In genomic region chr9:62825791-62826393, GRCm38 (mm10) we compare ENCODE assay signal across 11 mouse cellular contexts. TPM values are rescaled to one million over a fixed set of nuclear protein-coding genes. Genes with fewer than 3 reads are reported as not detected.
A peak's percentile ranks its signal among the peaks of the same experiment; 100 is the strongest.
DNase-seq lines count a peak whose midpoint lies in the region; ATAC-seq and TF ChIP-seq lines count a peak whose summit lies in the region.
"Had no signal": no experiment of that assay in that cellular context is flagged by ENCODE, and none has a peak within 500 bp of the region (broad histone marks: within the 10 kb centered on the region; RNA-seq: fewer than 3 reads in every experiment).

No protein-coding gene starts in this region.

- WGBS in forebrain, postnatal 0 days: 8% methylated on average over 9 of the region's 9 CpGs
- WGBS in midbrain, embryonic 11.5 days: 5% methylated on average over 9 of the region's 9 CpGs

- H3K4me3 ChIP-seq in forebrain, postnatal 0 days (ENCODE audit: low read depth, low read length): no peak overlapping the region
- no peak overlapping the region for H3K4me3 ChIP-seq in midbrain, embryonic 11.5 days (ENCODE audit: low read depth, low read length)
- H3K4me3 ChIP-seq: embryonic facial prominence, embryonic 15.5 days; layer of hippocampus, adult 2 months had no signal

- H3K9ac ChIP-seq in forebrain, postnatal 0 days: no peak overlapping the region
- H3K9ac ChIP-seq in midbrain, embryonic 11.5 days (ENCODE audit: low read length): peak overlapping the region; percentile 2; the same call in 1 of the 2 replicates
- H3K9ac ChIP-seq: embryonic facial prominence, embryonic 15.5 days had no signal

- intact Hi-C loops in left cerebral cortex, postnatal 4 days (cut with DNase I): no loop called here

- H3K4me2 ChIP-seq in forebrain, postnatal 0 days (ENCODE audit: low read depth): no peak overlapping the region
- peak overlapping the region; percentile 12; the same call in 1 of the 2 replicates for H3K4me2 ChIP-seq in midbrain, embryonic 11.5 days
- H3K4me2 ChIP-seq: embryonic facial prominence, embryonic 15.5 days had no signal

- TF ChIP-seq CTCF in forebrain, postnatal 0 days (IDR thresholded peaks at IDR 0.05; ENCODE audit: low read depth): no peak

- no peaks in the 10 kb centered on the region for H3K9me3 ChIP-seq in forebrain, postnatal 0 days (ENCODE audit: low read length)
- no peaks in the 10 kb centered on the region for H3K9me3 ChIP-seq in midbrain, embryonic 11.5 days (ENCODE audit: control insufficient read depth, low read length)
- H3K9me3 ChIP-seq: embryonic facial prominence, embryonic 15.5 days had no signal

- no peaks in the 10 kb centered on the region for H3K27me3 ChIP-seq in forebrain, postnatal 0 days (ENCODE audit: insufficient read depth, low read length)
- H3K27me3 ChIP-seq in midbrain, embryonic 11.5 days (ENCODE audit: control insufficient read depth, insufficient read depth, low read length): no peaks in the 10 kb centered on the region
- H3K27me3 ChIP-seq: embryonic facial prominence, embryonic 15.5 days had no signal

- H3K4me1 ChIP-seq in forebrain, postnatal 0 days (ENCODE audit: insufficient read depth): no peaks in the 10 kb centered on the region
- H3K4me1 ChIP-seq in midbrain, embryonic 11.5 days (ENCODE audit: control insufficient read depth, insufficient read depth, low read length): peaks cover 12% of the 10 kb centered on the region

- peak overlapping the region; percentile 35; the same call in 1 of the 2 replicates for H3K27ac ChIP-seq in forebrain, postnatal 0 days (ENCODE audit: low read depth, low read length)
- peak overlapping the region; percentile 54; the same call in 1 of the 2 replicates for H3K27ac ChIP-seq in midbrain, embryonic 11.5 days (ENCODE audit: low read depth, low read length)
- H3K27ac ChIP-seq: embryonic facial prominence, embryonic 15.5 days; layer of hippocampus, adult 2 months had no signal

- peak; percentile 46 for DNase-seq in CD4-positive, CD25-positive, alpha-beta regulatory T cell, adult 2 months (ENCODE audit: low read depth, low spot score)
- DNase-seq in ES-CJ7 (ENCODE audit: low read depth, low spot score) (peak; percentile 82), adipocyte (ENCODE audit: low spot score) (no peak)
- DNase-seq in forebrain, postnatal 0 days: no peak
- peak; percentile 90 for DNase-seq in midbrain, embryonic 11.5 days (ENCODE audit: low spot score, missing footprints)
- no peak for DNase-seq in gastrocnemius, postnatal 25 days
- no peak for DNase-seq in kidney, adult 9 months
- DNase-seq in left cerebral cortex, postnatal 4 days: no peak
- DNase-seq: adrenal gland, postnatal 10 days had no signal

- ATAC-seq in forebrain, postnatal 0 days: no peak
- ATAC-seq in midbrain, embryonic 11.5 days (ENCODE audit: low FRiP score): peak; percentile 20; the same call in 1 of the 2 replicates

- no peaks in the 10 kb centered on the region for H3K36me3 ChIP-seq in forebrain, postnatal 0 days (ENCODE audit: insufficient read depth)
- H3K36me3 ChIP-seq in midbrain, embryonic 11.5 days (ENCODE audit: control insufficient read depth, insufficient read depth, low read length): no peaks in the 10 kb centered on the region
- H3K36me3 ChIP-seq: embryonic facial prominence, embryonic 15.5 days had no signal

RNA-seq across cellular contexts. Expression of gene Cln6, which starts 12.7 kb away (rescaled TPM):
- 9.2 and 9.7 TPM in 2 replicates for total RNA-seq in forebrain, postnatal 0 days (2014; rRNA removed)
- polyA plus RNA-seq in forebrain, postnatal 0 days (2015; fragmentation: Nextera tagmentation; extraction: Ambion mirVana): 5.6 and 6.8 TPM in 2 replicates
- 7.9 and 8.5 TPM in 2 replicates for polyA plus RNA-seq in midbrain, embryonic 11.5 days (2014; fragmentation: Nextera tagmentation; extraction: Ambion mirVana)
- 10 to 100 TPM; 10.7 to 11.9 TPM for total RNA-seq in gastrocnemius, postnatal 25 days (2021)
- total RNA-seq in left cerebral cortex, postnatal 4 days (2021): 1 to 10 TPM; 7.1 to 9.0 TPM

RNA-seq across cellular contexts. Expression of gene Fem1b, which starts 14.2 kb away (rescaled TPM):
- 150 and 191 TPM in 2 replicates for total RNA-seq in forebrain, postnatal 0 days (2014; rRNA removed)
- 24.3 and 29.4 TPM in 2 replicates for polyA plus RNA-seq in forebrain, postnatal 0 days (2015; fragmentation: Nextera tagmentation; extraction: Ambion mirVana)
- polyA plus RNA-seq in midbrain, embryonic 11.5 days (2014; fragmentation: Nextera tagmentation; extraction: Ambion mirVana): 62.5 and 63.7 TPM in 2 replicates
- total RNA-seq in gastrocnemius, postnatal 25 days (2021): 10 to 100 TPM; 14.1 to 15.4 TPM
- total RNA-seq in left cerebral cortex, postnatal 4 days (2021): 100 to 1,000 TPM; 126 to 127 TPM

RNA-seq across cellular contexts. Expression of gene Calml4, which starts 32.0 kb away (rescaled TPM):
- 2.6 and 6.5 TPM in 2 replicates for total RNA-seq in forebrain, postnatal 0 days (2014; rRNA removed)
- polyA plus RNA-seq in forebrain, postnatal 0 days (2015; fragmentation: Nextera tagmentation; extraction: Ambion mirVana): 13.0 and 13.5 TPM in 2 replicates
- 0.40 and 1.2 TPM in 2 replicates for polyA plus RNA-seq in midbrain, embryonic 11.5 days (2014; fragmentation: Nextera tagmentation; extraction: Ambion mirVana)
- total RNA-seq in gastrocnemius, postnatal 25 days (2021): 1 to 10 TPM; 2.0 to 2.5 TPM
- total RNA-seq in left cerebral cortex, postnatal 4 days (2021): under 1 TPM; 0.66 to 0.93 TPM

Comparison
In these comparisons a context has a peak if more than half of its experiments do, and no peak if none do; other contexts are left out.
1. DNase-seq: peak in CD4-positive, CD25-positive, alpha-beta regulatory T cell, adult 2 months (single experiment), ES-CJ7 (single experiment) and midbrain, embryonic 11.5 days (single experiment); none in forebrain, postnatal 0 days (single experiment), adipocyte (single experiment), gastrocnemius, postnatal 25 days (single experiment), kidney, adult 9 months (single experiment) and left cerebral cortex, postnatal 4 days (single experiment).